Mouse (Mus musculus): ENCODE results near the gene Klra1.
"Not testable (repeated sequence)": the region's sequence is repeated elsewhere in the genome, so short reads cannot be mapped to it uniquely, and the experiment has no call there.

The Klra1 gene

DNA sequence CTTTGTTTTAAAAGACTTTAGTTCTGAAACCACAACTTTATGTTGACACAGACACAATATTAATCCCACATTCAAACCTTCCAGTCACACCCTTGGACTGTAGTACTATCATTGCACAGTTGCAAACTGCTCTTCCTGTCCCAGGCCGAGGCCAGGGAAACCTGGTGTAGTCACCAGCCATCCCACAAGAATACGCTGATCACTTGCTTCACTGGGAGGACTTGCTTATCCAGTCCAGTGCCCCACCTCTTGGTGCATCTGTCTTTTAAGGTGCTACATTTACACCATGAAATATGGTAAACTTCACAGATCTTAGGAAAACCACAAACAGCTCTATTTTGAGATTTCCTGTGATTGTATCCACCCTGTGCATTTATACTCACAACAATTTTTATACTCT lies at the start of gene Klra1:
Gene Klra1, minus strand, starts transcription at position 125 of the 400 bp plus-strand sequence.
- DNase-seq, result no peak

GRCm38 (mm10) chr6:130429511-130429910 lies 42.8 kb upstream of the Klra1 start:
- DNase-seq, result no peak

GRCm38 (mm10) chr6:130419158-130419557 lies 32.5 kb upstream of the Klra1 start:
- no peak for DNase-seq

GRCm38 (mm10) chr6:130404882-130405281 lies 18.2 kb upstream of the Klra1 start:
- no peak for DNase-seq

DNA sequence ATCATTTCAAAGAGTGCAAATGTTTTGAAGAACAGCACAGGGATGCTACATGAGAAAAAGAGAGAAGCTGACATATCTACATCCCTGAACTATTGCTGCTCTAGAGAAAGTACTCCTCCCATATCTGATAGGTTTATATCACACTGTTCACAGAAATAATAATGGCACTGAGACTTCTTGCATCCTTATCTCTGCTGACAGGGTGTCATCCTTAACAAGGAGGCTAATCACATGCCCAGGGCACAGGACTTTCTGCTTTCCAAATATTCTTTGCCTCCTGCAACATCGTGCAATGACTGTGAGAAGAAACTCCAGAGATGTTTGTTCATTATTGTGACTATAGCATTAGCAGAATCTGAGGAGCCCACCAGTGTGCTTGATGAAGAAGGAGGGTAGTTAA lies 871 bp downstream of the Klra1 start:
- no peak for DNase-seq

- no peak for DNase-seq
Measured at GRCm38 (mm10) chr6:130382375-130382774, 4.3 kb downstream of the Klra1 start.

DNA sequence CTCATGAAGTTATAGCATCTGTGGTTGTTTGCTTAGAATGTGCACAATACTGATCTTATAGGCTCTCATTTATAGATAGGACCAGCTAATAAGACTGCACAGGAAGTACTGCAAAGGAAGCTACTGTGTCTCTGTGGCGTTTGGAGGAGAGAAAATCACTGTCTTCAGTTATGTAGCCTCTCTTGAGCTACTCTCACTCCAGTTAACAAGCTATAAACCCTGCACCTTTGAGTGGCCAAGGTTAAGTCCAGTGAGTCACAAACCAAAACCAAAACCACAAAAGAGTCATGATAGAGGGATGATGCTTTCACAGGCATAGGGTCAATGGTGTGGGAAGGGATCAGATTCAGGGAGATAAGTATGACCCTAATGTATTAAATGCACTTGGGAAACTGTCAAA lies 41.3 kb downstream of the Klra1 start:
- DNase-seq, result not testable (repeated sequence)

DNA sequence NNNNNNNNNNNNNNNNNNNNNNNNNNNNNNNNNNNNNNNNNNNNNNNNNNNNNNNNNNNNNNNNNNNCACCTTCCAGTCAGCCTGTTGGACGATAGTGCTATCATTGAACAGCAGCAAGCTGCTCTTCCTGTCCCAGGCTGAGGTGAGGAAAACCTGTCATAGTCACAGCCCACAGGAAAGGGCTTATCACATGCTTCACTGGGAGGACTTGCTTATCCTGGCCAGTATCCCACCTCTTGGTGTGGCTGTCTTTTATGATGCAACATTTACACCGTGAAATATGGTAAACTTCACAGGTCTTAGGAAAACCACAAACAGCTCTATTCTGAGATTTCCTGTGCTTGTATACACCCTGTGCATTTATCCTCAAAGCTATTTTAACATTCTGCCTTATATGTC lies 44.7 kb downstream of the Klra1 start:
- DNase-seq, result not testable (repeated sequence)

GRCm38 (mm10) chr6:130337411-130337810 lies 49.3 kb downstream of the Klra1 start, which contains the start of gene Klra3:
TSS of gene Klra3 (minus strand) at chr6:130337574.
- DNase-seq, result no peak
